Mouse (Mus musculus) lung, embryonic 14.5 days (tissue): ENCODE measurements around the gene Samsn1. TPM values are rescaled to one million over a fixed set of nuclear protein-coding genes. Genes with fewer than 3 reads are reported as not detected.

Source experiments
- ATAC-seq: fragments of 200-750 bp; cut with Nextera tagmentation; 2 replicates; pipeline ENCODE4 v1.8.0; 2017; ENCODE audit warnings: mild to moderate bottlenecking, moderate TSS enrichment, moderate library complexity; ENCODE audit not compliant: insufficient read depth
- DNase-seq: peaks from one replicate; pipeline ENCODE4 v3.0.0-alpha.2; 2015
- H3K27ac ChIP-seq: fragments of 300-500 bp; sonication (generic); 2 replicates; pipeline ENCODE4 v1.5.1; 2014; ENCODE audit warnings: low read depth, mild to moderate bottlenecking, moderate library complexity
- H3K27me3 ChIP-seq: fragments of 300-500 bp; sonication (generic); 2 replicates; pipeline ENCODE4 v1.6.1; 2014; ENCODE audit warnings: low read length, control low read depth; ENCODE audit not compliant: insufficient read depth
- H3K36me3 ChIP-seq: fragments of 300-500 bp; sonication (generic); 2 replicates; pipeline ENCODE4 v1.6.1; 2014; ENCODE audit warnings: control low read depth; ENCODE audit not compliant: insufficient read depth
- H3K4me1 ChIP-seq: fragments of 300-500 bp; sonication (generic); 2 replicates; pipeline ENCODE4 v1.6.1; 2014; ENCODE audit warnings: antibody characterized with exemption, control low read depth; ENCODE audit not compliant: insufficient read depth
- H3K4me2 ChIP-seq: fragments of 300-500 bp; sonication (generic); 2 replicates; pipeline ENCODE4 v1.6.1; 2014; ENCODE audit warnings: mild to moderate bottlenecking
- H3K4me3 ChIP-seq: fragments of 300-500 bp; sonication (generic); 2 replicates; pipeline ENCODE4 v1.5.1; 2014; ENCODE audit warnings: low read depth, low read length
- H3K9ac ChIP-seq: fragments of 300-500 bp; sonication (generic); 2 replicates; pipeline ENCODE4 v1.6.1; 2014
- H3K9me3 ChIP-seq: fragments of 300-500 bp; sonication (generic); 2 replicates; pipeline ENCODE4 v1.6.1; 2016; ENCODE audit warnings: low read depth, low read length, control low read depth
- CTCF ChIP-seq: IDR thresholded peaks from 2 replicates; pipeline ENCODE4 v1.5.1; 2016; ENCODE audit warnings: antibody characterized with exemption, low read depth
- WGBS: fragments of 180-500 bp; shearing (Covaris S2); extraction: QIAGEN DNeasy Blood & Tissue Kit; methylation state at CpG from one replicate; pipeline ENCODE4 v1.1.7; 2014; 5-methylcytosine and 5-hydroxymethylcytosine counted together
- polyA plus RNA-seq: library from polyadenylated mRNA; unstranded; fragments of >200 nt; fragmentation: Nextera tagmentation; extraction: Ambion mirVana; gene quantifications from 2 replicates; pipeline ENCODE4 v1.2.1, GENCODE M21; 2014

Gene Samsn1
- polyA plus RNA-seq, 1 experiment from 2014 or later: 3.9 TPM

DNA sequence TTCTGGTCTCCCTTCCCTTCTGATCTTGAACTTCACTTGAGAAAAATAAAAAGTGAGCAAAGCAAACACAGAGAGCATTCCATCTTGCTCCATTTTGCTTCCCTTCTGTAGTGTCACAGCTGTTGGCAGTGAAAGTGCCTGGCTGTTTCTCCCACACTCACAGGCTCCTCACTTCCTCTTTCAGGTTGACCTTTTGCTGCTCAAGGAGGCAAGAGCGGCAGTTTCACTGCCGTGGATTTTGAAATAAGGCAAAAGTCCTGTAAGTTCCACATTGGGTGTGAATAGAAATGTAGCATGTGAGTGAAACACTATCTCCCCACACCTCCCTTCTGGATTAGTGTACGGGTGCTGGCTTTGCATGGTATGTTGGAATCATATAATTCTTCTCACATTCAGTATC lies 144.9 kb downstream of the Samsn1 start:
- no peak overlapping the region for H3K9ac ChIP-seq
- no peak overlapping the region for H3K4me2 ChIP-seq
- ATAC-seq: no peak
- H3K27me3 ChIP-seq: no peaks in the 10 kb centered on the region
- no peaks in the 10 kb centered on the region for H3K4me1 ChIP-seq
- H3K9me3 ChIP-seq: no peaks in the 10 kb centered on the region
- WGBS: 10% methylated on average over 3 of the region's 3 CpGs
- no peaks in the 10 kb centered on the region for H3K36me3 ChIP-seq
- H3K4me3 ChIP-seq: no peak overlapping the region
- no peak for TF ChIP-seq CTCF
- no peak overlapping the region for H3K27ac ChIP-seq
- DNase-seq: peak; percentile 39

DNA sequence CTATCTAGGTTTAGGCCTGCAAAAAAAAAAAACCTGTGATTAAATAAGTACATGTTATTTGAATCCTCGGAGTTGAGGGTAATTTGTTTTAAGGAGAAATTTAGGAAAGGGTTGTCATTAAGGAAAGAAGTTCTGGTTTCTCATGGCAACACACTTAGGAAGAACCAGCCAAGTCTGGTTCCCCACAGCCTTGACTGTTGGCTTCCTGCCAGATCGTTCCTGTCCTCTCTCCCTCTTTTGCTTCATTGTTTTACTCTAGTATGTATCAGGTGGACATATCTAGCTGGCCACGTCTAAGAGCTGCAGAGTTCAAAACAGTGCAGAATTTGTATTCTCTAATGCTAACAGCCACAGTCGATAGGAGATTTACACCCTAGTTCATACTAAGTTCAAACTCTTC lies 146.2 kb downstream of the Samsn1 start:
- ATAC-seq (no peak), DNase-seq (peak; percentile 47)
- Histone ChIP-seq H3K4me1 (no peaks in the 10 kb centered on the region), H3K4me3 (no peak overlapping the region), H3K4me2 (no peak overlapping the region), H3K27me3 (no peaks in the 10 kb centered on the region), H3K9ac (no peak overlapping the region), H3K27ac (no peak overlapping the region), H3K9me3 (no peaks in the 10 kb centered on the region), H3K36me3 (no peaks in the 10 kb centered on the region)
- no peak for TF ChIP-seq CTCF
- WGBS: 42% methylated on average over 4 of the region's 4 CpGs

DNA sequence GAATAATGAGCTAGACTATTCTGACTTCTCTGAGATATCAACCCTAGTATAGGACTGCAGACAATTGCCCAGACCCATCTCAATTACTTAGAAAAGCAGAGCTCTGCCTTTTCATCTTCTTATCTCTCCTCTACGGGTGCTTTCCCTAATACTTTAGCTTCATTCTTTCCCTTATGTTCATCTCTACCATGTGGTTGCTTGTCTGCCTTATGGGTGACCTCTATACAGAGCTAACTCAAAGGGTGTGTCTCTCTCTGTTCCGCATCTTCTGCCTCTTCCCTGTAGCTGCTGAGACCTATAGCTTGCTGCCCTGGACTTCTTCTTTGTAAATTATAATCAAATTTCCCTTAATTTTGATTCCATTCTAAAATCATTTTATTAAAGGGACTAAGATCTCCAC lies 147.6 kb downstream of the Samsn1 start:
- Histone ChIP-seq H3K9ac (no peak overlapping the region), H3K9me3 (no peaks in the 10 kb centered on the region), H3K36me3 (no peaks in the 10 kb centered on the region), H3K4me1 (no peaks in the 10 kb centered on the region), H3K27ac (no peak overlapping the region), H3K27me3 (no peaks in the 10 kb centered on the region), H3K4me2 (no peak overlapping the region), H3K4me3 (no peak overlapping the region)
- no peak for ATAC-seq
- 72% methylated on average over 2 of the region's 2 CpGs for WGBS
- no peak for DNase-seq
- TF ChIP-seq CTCF: no peak

DNA sequence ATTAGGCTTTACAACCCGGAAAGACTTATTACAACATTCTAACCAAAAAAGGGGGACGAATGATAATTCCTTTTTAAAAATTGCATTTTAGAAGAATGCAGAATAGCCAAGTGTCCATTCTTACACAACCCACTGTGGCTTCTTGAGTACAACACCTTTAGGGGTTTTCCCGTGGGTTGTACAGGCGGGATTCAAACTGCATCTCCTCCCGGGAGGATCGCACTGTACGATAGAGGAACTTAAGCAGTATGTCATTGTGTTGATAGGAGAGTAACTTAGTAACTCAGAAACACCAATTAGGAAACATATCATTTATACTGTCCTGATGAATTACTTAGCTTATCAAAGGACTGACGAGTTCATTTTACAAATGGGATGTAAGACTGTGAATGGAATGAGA lies 149.8 kb downstream of the Samsn1 start:
- Histone ChIP-seq H3K36me3 (no peaks in the 10 kb centered on the region), H3K9ac (no peak overlapping the region), H3K4me2 (no peak overlapping the region), H3K9me3 (no peaks in the 10 kb centered on the region), H3K4me3 (no peak overlapping the region), H3K27me3 (no peaks in the 10 kb centered on the region), H3K4me1 (no peaks in the 10 kb centered on the region), H3K27ac (no peak overlapping the region)
- TF ChIP-seq CTCF: no peak
- DNase-seq (no peak), ATAC-seq (no peak)
- WGBS: 81% methylated on average over 8 of the region's 8 CpGs

DNA sequence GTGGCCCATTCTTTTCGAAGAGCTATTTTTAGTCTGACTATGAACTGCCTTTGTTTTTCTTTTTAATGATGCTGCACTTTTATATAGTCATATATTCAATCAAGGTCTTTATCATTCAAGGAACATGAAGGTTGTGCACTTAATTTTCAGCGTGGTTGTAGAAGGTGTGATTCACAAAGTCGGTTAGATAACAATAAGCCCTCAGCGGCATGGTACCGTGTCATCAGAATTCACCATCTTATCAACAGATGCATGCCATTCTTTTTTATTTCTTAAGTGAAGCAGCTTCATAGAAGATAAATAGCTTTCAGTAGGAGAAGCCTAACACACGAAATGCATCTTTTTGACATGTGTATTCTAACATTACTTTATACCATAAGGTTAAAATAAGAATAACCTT lies 154.7 kb downstream of the Samsn1 start:
- no peak for TF ChIP-seq CTCF
- Histone ChIP-seq H3K4me3 (no peak overlapping the region), H3K4me2 (no peak overlapping the region), H3K36me3 (no peaks in the 10 kb centered on the region), H3K27me3 (no peaks in the 10 kb centered on the region), H3K9me3 (no peaks in the 10 kb centered on the region), H3K4me1 (no peaks in the 10 kb centered on the region), H3K27ac (no peak overlapping the region), H3K9ac (no peak overlapping the region)
- ATAC-seq (no peak), DNase-seq (no peak)
- 74% methylated on average over 6 of the region's 6 CpGs for WGBS

DNA sequence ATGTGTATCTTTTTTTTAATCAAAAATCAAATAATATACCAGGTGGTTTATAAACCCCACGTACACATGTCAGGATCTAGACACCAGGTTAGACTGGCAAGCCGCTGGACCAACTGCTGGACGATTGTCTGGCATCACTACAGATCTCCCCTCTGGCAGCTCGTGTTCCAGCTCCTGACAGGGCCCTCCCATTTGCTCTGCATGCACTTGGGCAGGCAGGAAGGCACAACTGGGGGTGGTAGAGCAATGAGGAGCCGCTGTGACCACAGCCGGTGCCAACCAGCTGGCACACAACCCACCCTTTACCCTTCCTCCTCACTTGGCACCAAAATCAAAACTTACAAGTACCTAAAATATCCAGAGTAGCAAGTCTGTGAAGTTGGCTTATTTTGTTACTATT lies 156.6 kb downstream of the Samsn1 start:
- TF ChIP-seq CTCF: no peak
- no peaks in the 10 kb centered on the region for H3K4me1 ChIP-seq
- H3K27me3 ChIP-seq: no peaks in the 10 kb centered on the region
- no peak overlapping the region for H3K4me2 ChIP-seq
- H3K9ac ChIP-seq: no peak overlapping the region
- ATAC-seq (no peak), DNase-seq (no peak)
- H3K4me3 ChIP-seq: no peak overlapping the region
- no peak overlapping the region for H3K27ac ChIP-seq
- no peaks in the 10 kb centered on the region for H3K36me3 ChIP-seq
- 80% methylated on average over 6 of the region's 6 CpGs for WGBS
- no peaks in the 10 kb centered on the region for H3K9me3 ChIP-seq

DNA sequence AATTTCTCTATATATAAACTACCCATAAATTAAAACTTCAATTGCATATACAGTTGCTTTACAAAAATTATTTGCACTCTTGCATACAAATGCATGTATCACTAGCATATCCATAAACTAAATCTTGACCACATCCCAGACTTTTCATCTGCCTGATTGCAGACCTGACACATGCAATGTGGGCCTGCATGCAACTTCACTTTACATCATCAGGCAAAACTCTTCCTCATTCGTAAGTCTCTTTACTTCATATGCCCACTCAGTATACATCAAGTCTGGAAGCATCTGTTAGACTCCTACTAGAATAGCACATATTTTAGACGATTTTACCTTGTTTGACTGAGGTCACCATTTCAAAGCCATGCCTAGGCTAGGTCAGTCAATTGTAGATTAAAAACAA lies 157.4 kb downstream of the Samsn1 start:
- no peak for DNase-seq
- Histone ChIP-seq H3K4me2 (no peak overlapping the region), H3K9ac (no peak overlapping the region), H3K27me3 (no peaks in the 10 kb centered on the region), H3K36me3 (no peaks in the 10 kb centered on the region), H3K9me3 (no peaks in the 10 kb centered on the region), H3K4me3 (no peak overlapping the region), H3K4me1 (no peaks in the 10 kb centered on the region), H3K27ac (no peak overlapping the region)
- 60% methylated on average over 2 of the region's 2 CpGs for WGBS
- ATAC-seq: no peak
- TF ChIP-seq CTCF: no peak

DNA sequence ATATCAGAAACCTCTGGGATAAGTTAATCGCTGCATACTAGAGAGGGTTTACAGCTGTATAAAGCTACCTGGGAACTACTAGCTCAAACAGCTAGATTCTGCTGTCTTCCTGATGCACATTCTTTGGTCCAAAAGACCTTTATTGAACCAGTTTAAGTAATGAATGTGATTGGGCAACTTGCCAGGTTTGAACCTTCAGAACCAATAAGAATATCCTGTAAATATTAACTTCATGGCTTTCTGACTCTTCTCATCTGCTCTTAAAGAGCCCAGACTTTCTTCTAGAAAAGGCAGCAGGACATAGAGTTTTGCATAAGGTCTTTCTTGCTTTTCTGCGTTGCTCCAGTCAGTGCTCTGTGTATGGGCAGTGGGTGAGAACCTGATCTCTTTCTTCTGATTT lies 165.7 kb downstream of the Samsn1 start:
- no peak overlapping the region for H3K4me2 ChIP-seq
- DNase-seq (no peak), ATAC-seq (no peak)
- no peaks in the 10 kb centered on the region for H3K9me3 ChIP-seq
- WGBS: 83% methylated on average over 2 of the region's 2 CpGs
- H3K27me3 ChIP-seq: no peaks in the 10 kb centered on the region
- TF ChIP-seq CTCF: no peak
- H3K4me3 ChIP-seq: no peak overlapping the region
- no peak overlapping the region for H3K9ac ChIP-seq
- H3K36me3 ChIP-seq: no peaks in the 10 kb centered on the region
- no peaks in the 10 kb centered on the region for H3K4me1 ChIP-seq
- no peak overlapping the region for H3K27ac ChIP-seq
